Mouse (Mus musculus): Measurements from ENCODE around the gene Slc9a8. TPM values are rescaled to one million over a fixed set of nuclear protein-coding genes. Genes with fewer than 3 reads are reported as not detected.

Gene Slc9a8
- polyA plus RNA-seq, 1 experiment from 2014 or later = 23.3 TPM

DNA sequence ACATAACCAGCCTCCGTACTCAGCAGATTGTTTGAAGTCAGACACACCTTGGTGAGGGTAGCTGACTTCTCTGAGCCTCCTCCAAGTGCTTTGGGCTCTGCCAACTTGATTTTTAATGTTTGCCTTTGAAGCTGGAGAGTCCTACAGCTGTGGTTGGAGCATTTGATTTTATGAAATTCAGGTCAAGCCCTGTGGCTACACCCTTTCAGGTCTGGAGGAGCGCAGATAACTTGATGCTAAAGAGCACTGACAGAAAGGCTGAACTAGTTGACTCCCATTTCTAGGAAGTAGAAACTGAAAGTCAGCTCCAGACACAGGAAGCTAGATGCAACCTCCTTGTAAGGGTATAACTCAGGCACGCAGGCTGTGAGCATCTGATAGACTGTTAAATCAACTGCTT, 83.6 kb downstream of the Slc9a8 start:
- Histone ChIP-seq H3K36me3 (peaks cover 33% of the 10 kb centered on the region), H3K9me3 (no peaks in the 10 kb centered on the region), H3K27ac (no peak overlapping the region), H3K9ac (0 out of 2 replicates have a peak overlapping the region, but pooled peaks have one; percentile 24), H3K4me1 (peaks cover 26% of the 10 kb centered on the region), H3K4me3 (peak overlapping the region; percentile 96; the same call in 1 of the 2 replicates), H3K27me3 (no peaks in the 10 kb centered on the region), H3K4me2 (replicated peaks) (peak overlapping the region; percentile 93)
- ATAC-seq (ENCODE audit: insufficient number of reproducible peaks, insufficient read depth, low FRiP score, low TSS enrichment) = no peak
- WGBS = 86% methylated on average over 3 of the region's 3 CpGs

DNA sequence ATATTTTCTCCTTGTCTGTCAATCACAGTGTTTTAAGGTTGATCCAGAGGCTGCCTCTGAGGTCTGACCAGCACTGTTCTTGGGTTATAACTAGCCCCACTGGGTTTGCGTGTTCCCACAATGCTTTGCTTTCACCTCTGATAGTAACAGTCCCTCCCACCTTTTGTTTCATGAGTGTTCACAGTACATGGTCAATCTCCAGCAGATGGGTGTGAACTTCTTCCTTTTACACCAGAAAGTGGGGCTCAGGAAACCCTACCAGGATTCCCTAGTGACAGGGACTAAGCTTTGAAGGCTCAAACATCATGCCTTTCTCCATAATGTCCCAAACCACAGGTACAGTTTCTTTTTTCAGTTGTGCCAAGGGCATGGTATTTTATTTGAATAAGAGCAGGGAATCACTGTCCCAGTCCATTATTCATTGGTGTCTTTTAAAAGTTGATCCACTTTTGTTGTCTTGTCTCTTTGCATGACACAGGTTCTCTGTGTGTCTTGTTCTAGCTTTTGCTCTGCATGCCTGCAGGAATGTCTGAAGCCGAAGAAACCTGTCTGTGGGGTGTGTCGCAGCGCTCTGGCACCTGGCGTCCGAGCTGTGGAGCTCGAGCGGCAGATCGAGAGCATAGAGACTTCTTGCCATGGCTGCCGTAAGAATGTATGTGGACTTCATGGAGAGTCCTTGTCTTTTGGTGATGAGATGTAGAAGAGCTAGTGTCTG, 85.2 kb downstream of the Slc9a8 start:
- 95% methylated on average over 10 of the region's 10 CpGs for WGBS
- H3K4me1 ChIP-seq = peaks cover 26% of the 10 kb centered on the region
- no peaks in the 10 kb centered on the region for H3K27me3 ChIP-seq
- no peak overlapping the region for H3K4me3 ChIP-seq
- H3K4me2 ChIP-seq (replicated peaks) = no peak overlapping the region
- H3K9ac ChIP-seq = no peak overlapping the region
- H3K27ac ChIP-seq = no peak overlapping the region
- no peaks in the 10 kb centered on the region for H3K9me3 ChIP-seq
- ATAC-seq (ENCODE audit: insufficient number of reproducible peaks, insufficient read depth, low FRiP score, low TSS enrichment) = no peak
- H3K36me3 ChIP-seq = peaks cover 47% of the 10 kb centered on the region

DNA sequence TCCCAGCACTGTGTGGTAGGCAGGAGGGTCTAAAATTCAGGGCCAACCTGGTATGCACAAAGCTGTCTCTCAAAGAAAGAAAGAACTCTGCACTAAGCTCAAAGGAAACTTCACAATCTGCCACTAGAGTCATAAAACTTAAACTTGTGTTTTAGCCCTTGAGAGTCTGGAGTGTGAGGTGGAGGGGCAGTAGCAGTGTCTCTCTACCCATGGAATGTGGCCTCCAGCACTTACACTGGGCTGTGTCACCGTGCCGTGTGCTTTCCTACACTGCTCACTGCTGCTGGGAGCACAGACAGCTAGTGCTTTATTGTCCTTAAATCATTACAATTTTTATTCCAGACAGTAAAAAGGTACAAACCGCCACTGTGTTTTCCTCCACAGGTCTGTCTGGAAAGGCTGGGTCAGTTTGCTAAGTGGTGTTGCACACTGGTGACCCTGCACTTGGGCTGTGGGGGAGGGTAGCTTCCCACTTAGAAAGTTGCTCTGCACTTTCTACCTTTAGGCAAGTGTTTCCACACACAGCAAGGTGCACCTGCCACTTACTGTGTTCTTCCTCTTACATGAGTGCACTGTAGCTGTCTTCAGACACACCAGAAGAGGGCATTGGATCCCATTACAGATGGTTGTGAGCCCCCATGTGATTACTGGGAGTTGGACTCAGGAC, 86.3 kb downstream of the Slc9a8 start:
- Histone ChIP-seq H3K4me2 (replicated peaks) (no peak overlapping the region), H3K27me3 (no peaks in the 10 kb centered on the region), H3K4me3 (no peak overlapping the region), H3K9ac (no peak overlapping the region), H3K27ac (no peak overlapping the region), H3K36me3 (peaks cover 58% of the 10 kb centered on the region), H3K9me3 (no peaks in the 10 kb centered on the region), H3K4me1 (peaks cover 26% of the 10 kb centered on the region)
- WGBS = 95% methylated on average over 3 of the region's 3 CpGs
- ATAC-seq (ENCODE audit: insufficient number of reproducible peaks, insufficient read depth, low FRiP score, low TSS enrichment) = no peak

DNA sequence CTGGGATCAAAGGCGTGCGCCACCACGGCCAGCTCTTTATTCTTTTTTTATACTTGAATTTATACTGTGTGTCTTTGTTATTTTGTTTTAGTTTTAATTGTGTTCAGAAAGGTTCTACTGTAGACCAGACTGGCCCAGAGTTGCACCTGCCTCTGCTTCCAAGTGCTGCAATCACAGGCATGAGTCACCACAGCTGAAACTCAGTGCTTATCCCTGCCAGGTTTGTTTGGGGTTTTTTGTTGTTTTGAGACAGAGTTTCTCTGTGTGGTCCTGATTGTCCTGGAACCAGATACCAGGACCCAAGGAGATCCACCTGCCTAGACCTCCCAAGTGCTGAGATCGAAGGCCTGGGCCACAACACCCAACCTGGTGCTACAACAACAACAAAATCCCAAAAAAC, 87.1 kb downstream of the Slc9a8 start:
- Histone ChIP-seq H3K4me1 (peaks cover 26% of the 10 kb centered on the region), H3K27me3 (no peaks in the 10 kb centered on the region), H3K4me2 (replicated peaks) (no peak overlapping the region), H3K27ac (no peak overlapping the region), H3K36me3 (peaks cover 65% of the 10 kb centered on the region), H3K9me3 (no peaks in the 10 kb centered on the region), H3K4me3 (no peak overlapping the region), H3K9ac (no peak overlapping the region)
- WGBS = 96% methylated on average over 4 of the region's 4 CpGs
- ATAC-seq (ENCODE audit: insufficient number of reproducible peaks, insufficient read depth, low FRiP score, low TSS enrichment) = no peak

DNA sequence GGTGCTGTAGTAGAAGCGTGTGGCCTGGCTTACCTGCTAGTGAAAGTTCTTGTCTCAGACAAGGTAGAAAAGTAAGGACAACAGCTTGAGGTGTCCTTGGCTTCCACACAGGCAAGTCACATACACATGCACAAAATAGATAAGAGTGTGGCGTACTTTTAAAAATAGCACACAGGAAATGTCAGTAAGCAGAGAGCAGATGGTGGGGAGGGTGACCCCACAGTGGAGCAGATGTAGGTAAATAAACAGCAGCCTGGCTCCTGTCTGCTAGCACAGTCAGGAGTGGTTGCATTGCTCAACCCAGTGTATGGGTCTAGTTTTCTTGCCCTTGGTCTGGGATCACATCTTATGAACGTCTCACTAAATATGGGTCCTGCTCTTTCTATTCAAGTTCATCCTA, 89.0 kb downstream of the Slc9a8 start:
- WGBS = 85% methylated on average over 3 of the region's 3 CpGs
- Histone ChIP-seq H3K9ac (no peak overlapping the region), H3K36me3 (peaks cover 85% of the 10 kb centered on the region)

DNA sequence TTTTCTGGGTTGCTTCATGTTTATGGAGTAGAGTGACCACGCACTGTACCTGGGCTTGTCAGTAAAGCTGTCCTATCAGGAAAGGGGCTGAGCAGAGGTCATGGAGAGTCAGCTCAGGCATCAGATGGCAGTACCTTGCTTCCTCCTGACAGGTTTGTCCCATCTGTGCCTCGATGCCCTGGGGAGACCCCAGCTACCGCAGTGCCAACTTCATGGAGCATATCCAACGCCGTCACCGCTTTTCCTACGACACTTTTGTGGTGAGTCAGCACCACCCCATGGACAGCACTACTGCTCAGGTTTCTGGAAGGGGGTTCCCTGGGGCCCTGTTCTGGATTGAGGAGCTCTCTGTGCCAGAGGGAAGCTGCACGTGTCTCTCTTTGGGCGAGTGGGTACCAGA, 90.9 kb downstream of the Slc9a8 start:
- Histone ChIP-seq H3K9ac (no peak overlapping the region), H3K4me3 (no peak overlapping the region), H3K4me1 (no peaks in the 10 kb centered on the region), H3K36me3 (peaks cover 96% of the 10 kb centered on the region), H3K27me3 (no peaks in the 10 kb centered on the region), H3K9me3 (no peaks in the 10 kb centered on the region), H3K27ac (no peak overlapping the region), H3K4me2 (replicated peaks) (no peak overlapping the region)
- ATAC-seq (ENCODE audit: insufficient number of reproducible peaks, insufficient read depth, low FRiP score, low TSS enrichment) = no peak
- WGBS = 92% methylated on average over 9 of the region's 9 CpGs

More for the DNA sequence above, 89.0 kb downstream of the Slc9a8 start:
- no peak overlapping the region for H3K4me2 ChIP-seq (replicated peaks)
- H3K27me3 ChIP-seq = no peaks in the 10 kb centered on the region
- ATAC-seq (ENCODE audit: insufficient number of reproducible peaks, insufficient read depth, low FRiP score, low TSS enrichment) = no peak
- peaks cover 11% of the 10 kb centered on the region for H3K4me1 ChIP-seq
- no peak overlapping the region for H3K27ac ChIP-seq
- no peak overlapping the region for H3K4me3 ChIP-seq
- H3K9me3 ChIP-seq = no peaks in the 10 kb centered on the region

DNA sequence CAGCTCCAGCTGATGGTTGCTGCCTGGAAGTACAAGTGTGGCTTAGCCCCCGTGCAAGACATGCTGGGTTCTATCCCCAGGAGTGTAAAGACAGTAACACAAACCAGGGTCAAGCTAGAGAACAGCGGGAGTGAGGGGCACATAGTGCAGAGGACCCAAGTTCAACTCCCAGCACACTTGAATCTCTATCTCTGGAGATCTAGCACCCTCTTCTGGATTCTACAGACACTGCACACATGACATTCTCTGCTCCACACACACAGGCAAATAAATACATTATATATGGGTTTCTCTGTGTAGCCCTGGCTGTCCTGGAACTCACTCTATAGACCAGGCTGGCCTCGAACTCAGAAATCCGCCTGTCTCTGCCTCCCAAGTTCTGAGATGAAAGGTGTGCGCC, 91.5 kb downstream of the Slc9a8 start:
- no peak overlapping the region for H3K27ac ChIP-seq
- no peak overlapping the region for H3K4me2 ChIP-seq (replicated peaks)
- no peaks in the 10 kb centered on the region for H3K9me3 ChIP-seq
- ATAC-seq (ENCODE audit: insufficient number of reproducible peaks, insufficient read depth, low FRiP score, low TSS enrichment) = no peak
- H3K36me3 ChIP-seq = peaks cover 96% of the 10 kb centered on the region
- no peaks in the 10 kb centered on the region for H3K4me1 ChIP-seq
- no peak overlapping the region for H3K9ac ChIP-seq
- no peaks in the 10 kb centered on the region for H3K27me3 ChIP-seq
- WGBS = 89% methylated on average over 5 of the region's 5 CpGs
- no peak overlapping the region for H3K4me3 ChIP-seq

DNA sequence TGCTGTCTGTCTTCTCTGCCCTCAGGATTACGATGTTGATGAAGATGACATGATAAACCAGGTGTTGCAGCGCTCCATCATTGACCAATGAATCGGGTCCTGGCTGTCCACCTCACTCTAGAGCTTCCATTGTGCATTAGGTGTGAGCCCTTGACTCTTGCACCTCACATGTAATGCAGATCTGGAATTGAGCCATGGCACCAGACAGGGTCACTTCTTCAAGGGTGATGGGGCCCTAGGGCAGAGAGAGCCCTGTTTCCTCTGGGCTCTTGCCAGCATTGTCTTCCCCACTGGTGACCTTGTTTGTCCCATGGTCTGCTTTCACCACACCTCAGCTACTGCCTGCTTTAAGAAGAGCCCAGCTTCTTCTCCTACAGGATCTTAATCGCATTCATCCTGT, 93.1 kb downstream of the Slc9a8 start:
- 94% methylated on average over 4 of the region's 4 CpGs for WGBS
- no peaks in the 10 kb centered on the region for H3K4me1 ChIP-seq
- no peak overlapping the region for H3K27ac ChIP-seq
- H3K36me3 ChIP-seq = peaks cover 88% of the 10 kb centered on the region
- H3K4me2 ChIP-seq (replicated peaks) = no peak overlapping the region
- ATAC-seq (ENCODE audit: insufficient number of reproducible peaks, insufficient read depth, low FRiP score, low TSS enrichment) = no peak
- H3K27me3 ChIP-seq = no peaks in the 10 kb centered on the region
- H3K9ac ChIP-seq = no peak overlapping the region
- H3K9me3 ChIP-seq = no peaks in the 10 kb centered on the region
- no peak overlapping the region for H3K4me3 ChIP-seq

DNA sequence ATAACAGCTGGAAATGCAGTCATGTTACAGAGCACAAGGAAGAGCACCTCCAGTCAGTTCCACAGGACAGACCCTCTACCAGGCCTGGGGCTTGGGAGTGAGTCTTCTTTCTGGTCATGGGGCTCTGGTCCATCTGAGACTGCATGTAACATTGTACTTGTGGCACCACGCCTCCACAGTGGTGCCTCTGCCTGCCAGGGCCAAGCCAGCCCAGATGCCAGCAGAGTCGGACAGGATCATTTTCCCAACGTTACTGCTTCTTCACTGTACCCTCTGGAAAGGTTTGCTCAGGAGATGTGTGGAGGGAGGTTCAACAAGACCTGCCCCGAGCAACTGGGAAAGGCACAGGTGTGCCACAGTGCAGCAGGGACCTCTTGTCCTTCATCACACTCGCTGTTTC, 94.2 kb downstream of the Slc9a8 start:
- no peaks in the 10 kb centered on the region for H3K9me3 ChIP-seq
- no peak for ATAC-seq (ENCODE audit: insufficient number of reproducible peaks, insufficient read depth, low FRiP score, low TSS enrichment)
- WGBS = 92% methylated on average over 5 of the region's 5 CpGs
- no peak overlapping the region for H3K27ac ChIP-seq
- no peak overlapping the region for H3K4me2 ChIP-seq (replicated peaks)
- no peaks in the 10 kb centered on the region for H3K27me3 ChIP-seq
- H3K9ac ChIP-seq = no peak overlapping the region
- H3K36me3 ChIP-seq = peaks cover 79% of the 10 kb centered on the region
- H3K4me1 ChIP-seq = no peaks in the 10 kb centered on the region
- no peak overlapping the region for H3K4me3 ChIP-seq

DNA sequence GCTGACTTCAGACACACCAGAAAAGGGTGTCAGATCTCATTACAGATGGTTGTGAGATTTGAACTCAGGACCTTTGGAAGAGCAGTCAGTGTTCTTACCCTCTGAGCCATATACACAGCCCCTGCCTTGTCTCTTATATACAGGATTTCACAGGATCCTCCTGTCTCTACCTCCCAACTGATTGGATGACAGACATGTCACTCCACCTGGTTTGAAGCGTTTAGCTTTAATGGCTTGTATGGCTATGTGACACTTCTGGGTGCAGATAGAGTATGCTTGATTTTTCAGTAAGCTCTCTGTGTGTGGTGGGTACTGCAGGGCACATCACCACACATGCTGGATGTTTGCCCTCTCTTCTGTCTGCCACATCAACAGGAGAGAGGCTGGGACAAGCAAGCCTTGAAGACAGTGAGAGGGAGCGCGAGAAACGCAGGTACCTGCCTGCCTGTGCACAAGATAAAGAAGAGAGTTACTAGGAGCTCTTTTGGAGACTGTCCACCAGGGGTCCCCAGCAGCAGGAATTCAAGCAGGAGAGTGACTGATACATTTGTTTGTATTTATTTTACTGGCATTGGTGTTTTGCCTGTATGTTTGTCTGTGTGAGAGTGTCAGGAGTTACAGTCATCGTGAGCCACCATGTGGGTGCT, 98.2 kb downstream of the Slc9a8 start:
- no peak overlapping the region for H3K4me2 ChIP-seq (replicated peaks)
- H3K9ac ChIP-seq = no peak overlapping the region
- no peaks in the 10 kb centered on the region for H3K4me1 ChIP-seq
- no peak overlapping the region for H3K27ac ChIP-seq
- no peaks in the 10 kb centered on the region for H3K9me3 ChIP-seq
- WGBS = 73% methylated on average over 5 of the region's 5 CpGs
- H3K27me3 ChIP-seq = no peaks in the 10 kb centered on the region
- ATAC-seq (ENCODE audit: insufficient number of reproducible peaks, insufficient read depth, low FRiP score, low TSS enrichment) = no peak
- no peak overlapping the region for H3K4me3 ChIP-seq
- peaks cover 40% of the 10 kb centered on the region for H3K36me3 ChIP-seq
